Mouse (Mus musculus): ENCODE measurements around the gene Ankrd28. TPM values are rescaled to one million over a fixed set of nuclear protein-coding genes. Genes with fewer than 3 reads are reported as not detected.

Ankrd28 gene
- polyA plus RNA-seq, 1 experiment from 2014 or later = 11.9 TPM

DNA sequence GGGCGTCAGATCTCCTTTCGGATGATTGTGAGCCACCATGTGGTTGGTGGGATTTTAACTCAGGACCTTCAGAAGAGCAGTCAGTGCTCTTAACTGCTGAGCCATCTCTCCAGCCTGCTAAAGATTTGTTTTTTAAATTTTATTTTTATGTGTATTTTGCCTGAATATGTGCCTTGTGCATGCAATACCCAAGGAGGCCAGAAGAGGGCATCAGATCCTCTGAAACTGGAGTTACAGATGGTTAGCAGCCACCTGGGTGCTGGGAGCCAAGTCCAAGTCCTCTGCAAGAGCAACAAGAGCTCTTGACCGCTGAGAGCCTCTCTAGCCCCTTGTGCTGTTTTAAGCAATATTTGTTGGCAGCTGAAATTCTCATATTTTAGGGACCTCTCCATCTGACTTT is 180.1 kb downstream of the Ankrd28 start:
- WGBS = 100% methylated on average over 3 of the region's 3 CpGs
- H3K27ac ChIP-seq (replicated peaks; ENCODE audit: low read depth, low read length) = no peak overlapping the region
- no peaks in the 10 kb centered on the region for H3K36me3 ChIP-seq (ENCODE audit: control insufficient read depth, insufficient read depth, low read length)
- ATAC-seq (ENCODE audit: low read depth) = no peak
- no peak overlapping the region for H3K4me3 ChIP-seq (ENCODE audit: low read depth, low read length)
- no peak for DNase-seq (ENCODE audit: low spot score)
- no peaks in the 10 kb centered on the region for H3K27me3 ChIP-seq (replicated peaks; ENCODE audit: control insufficient read depth, insufficient read depth, low read length)
- no peak overlapping the region for H3K4me2 ChIP-seq (ENCODE audit: low read depth, low read length)
- no peak overlapping the region for H3K9ac ChIP-seq (ENCODE audit: low read depth, low read length)
- H3K4me1 ChIP-seq (ENCODE audit: control insufficient read depth, insufficient read depth, low read length) = no peaks in the 10 kb centered on the region
- no peaks in the 10 kb centered on the region for H3K9me3 ChIP-seq (ENCODE audit: control insufficient read depth, low read length)

Other genes starting within 250 kb of the Ankrd28 start
- 6.2 and 7.8 TPM in 2 replicates for gene Colq, start 239.3 kb downstream of the Ankrd28 start, polyA plus RNA-seq (2014; fragmentation: Nextera tagmentation; extraction: Ambion mirVana)
- gene Gm49387, start 189.8 kb downstream of the Ankrd28 start, polyA plus RNA-seq (2014; fragmentation: Nextera tagmentation; extraction: Ambion mirVana) = 0.47 and 0.84 TPM in 2 replicates
- 30.3 and 37.0 TPM in 2 replicates for gene Btd, start 189.6 kb downstream of the Ankrd28 start, polyA plus RNA-seq (2014; fragmentation: Nextera tagmentation; extraction: Ambion mirVana)
- gene Hacl1, start 189.4 kb downstream of the Ankrd28 start, polyA plus RNA-seq (2014; fragmentation: Nextera tagmentation; extraction: Ambion mirVana) = 13.3 and 13.4 TPM in 2 replicates
- 0.36 and 0.50 TPM in 2 replicates for gene Galnt15, start 198.3 kb upstream of the Ankrd28 start, polyA plus RNA-seq (2014; fragmentation: Nextera tagmentation; extraction: Ambion mirVana)